12 mouse cellular contexts compared by ENCODE assay signal in the genomic region with DNA sequence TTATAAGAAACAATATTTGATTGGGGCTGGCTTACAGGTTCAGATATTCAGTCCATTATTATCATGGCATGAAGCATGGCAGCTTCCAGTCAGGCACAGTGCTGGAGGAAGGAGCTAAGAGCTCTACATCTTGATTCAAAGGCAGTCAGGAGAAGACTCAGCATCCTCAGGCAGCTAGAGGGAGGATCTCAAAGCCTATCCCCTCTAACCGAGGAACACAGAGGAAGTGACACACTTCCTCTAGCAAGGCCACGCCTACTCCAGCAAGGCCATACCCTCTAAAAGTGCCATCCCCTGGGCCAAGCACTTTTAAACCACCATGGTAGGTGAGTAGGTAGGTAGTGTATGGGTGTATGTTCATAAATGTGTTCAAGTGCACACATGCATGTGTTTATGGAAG. TPM values are rescaled to one million over a fixed set of nuclear protein-coding genes. Genes with fewer than 3 reads are reported as not detected.
DNase-seq lines count a peak whose midpoint lies in the region; ATAC-seq and TF ChIP-seq lines count a peak whose summit lies in the region.
"Had no signal": no experiment of that assay in that cellular context is flagged by ENCODE, and none has a peak within 500 bp of the region (broad histone marks: within the 10 kb centered on the region; RNA-seq: fewer than 3 reads in every experiment).

No protein-coding gene starts in this region.

- no peak for ATAC-seq in lung, postnatal 0 days
- ATAC-seq: midbrain, embryonic 16.5 days had no signal

- no peaks in the 10 kb centered on the region for H3K27me3 ChIP-seq in lung, postnatal 0 days (replicated peaks; ENCODE audit: insufficient read depth, low read length)
- H3K27me3 ChIP-seq: heart, embryonic 12.5 days had no signal

- H3K9ac ChIP-seq in lung, postnatal 0 days (replicated peaks; ENCODE audit: low read depth) = no peak overlapping the region
- H3K9ac ChIP-seq: heart, embryonic 12.5 days had no signal

- H3K4me3 ChIP-seq in lung, postnatal 0 days (ENCODE audit: low read depth, low read length) = no peak overlapping the region
- H3K4me3 ChIP-seq: gastrocnemius, adult 2 months; heart, embryonic 12.5 days had no signal

- WGBS in lung, postnatal 0 days = 34% methylated on average over 2 of the region's 2 CpGs

- no peak overlapping the region for H3K27ac ChIP-seq in lung, postnatal 0 days (ENCODE audit: low read length)
- H3K27ac ChIP-seq: gastrocnemius, adult 2 months had no signal

- H3K4me2 ChIP-seq in lung, postnatal 0 days (replicated peaks; ENCODE audit: low read depth, low read length) = no peak overlapping the region
- H3K4me2 ChIP-seq: heart, embryonic 12.5 days had no signal

- peak; percentile 56 for DNase-seq in lung, postnatal 0 days (ENCODE audit: low spot score)
- DNase-seq in lung, postnatal 14 days = no peak
- DNase-seq in ES-CJ7 (ENCODE audit: low read depth, low spot score) = peak; percentile 38
- peak; percentile 81 for DNase-seq in induced T-regulatory cell, adult 2 months (ENCODE audit: low read depth)
- peak; percentile 72 for DNase-seq in thymus, postnatal 0 days (ENCODE audit: low spot score)
- no peak for DNase-seq in urinary bladder, postnatal 36 days (ENCODE audit: low spot score in 2 of 2)
- DNase-seq in gastrocnemius, adult 18-20 months (ENCODE audit: low spot score) = no peak
- DNase-seq in gastrocnemius, adult 8-10 months (ENCODE audit: low spot score in 2 of 2) = no peak
- DNase-seq: gastrocnemius, adult 2 months; right cerebral cortex, postnatal 4 days had no signal

- H3K9me3 ChIP-seq in lung, postnatal 0 days (ENCODE audit: low read length) = no peaks in the 10 kb centered on the region
- H3K9me3 ChIP-seq: heart, embryonic 12.5 days had no signal

- TF ChIP-seq EP300 in lung, postnatal 0 days (IDR thresholded peaks at IDR 0.05) = no peak

- 0 out of 2 replicates have a peak, but pooled peaks have one; percentile 1 for TF ChIP-seq CTCF in lung, postnatal 0 days (IDR thresholded peaks at IDR 0.05)

- 0 out of 2 replicates have a peak, but pooled peaks cover 5% of the 10 kb centered on the region for H3K4me1 ChIP-seq in lung, postnatal 0 days (ENCODE audit: insufficient read depth, low read depth, low read length)

- H3K36me3 ChIP-seq in lung, postnatal 0 days (ENCODE audit: insufficient read depth, low read length) = peaks cover 5% of the 10 kb centered on the region; the same call in 1 of the 2 replicates

RNA-seq across cellular contexts. Expression of a gene that starts 3.8 kb away (rescaled TPM):
- 11.7 and 12.4 TPM in 2 replicates for polyA plus RNA-seq in lung, postnatal 0 days (2015; fragmentation: Nextera tagmentation; extraction: Ambion mirVana)
- 14.1 and 14.3 TPM in 2 replicates for polyA plus RNA-seq in thymus, postnatal 0 days (2015; fragmentation: Nextera tagmentation; extraction: Ambion mirVana)
- total RNA-seq in gastrocnemius, adult 18-20 months (2021) = 1 to 10 TPM; 5.6 to 5.8 TPM
- 1 to 10 TPM; 4.3 to 7.6 (median 5.2) TPM for total RNA-seq in gastrocnemius, adult 8-10 months (2022)

RNA-seq across cellular contexts. Expression of a gene that starts 13.2 kb away (rescaled TPM):
- polyA plus RNA-seq in lung, postnatal 0 days (2015; fragmentation: Nextera tagmentation; extraction: Ambion mirVana) = 110 and 129 TPM in 2 replicates
- polyA plus RNA-seq in thymus, postnatal 0 days (2015; fragmentation: Nextera tagmentation; extraction: Ambion mirVana) = 10.9 and 12.7 TPM in 2 replicates
- 10 to 100 TPM; 39.0 to 42.9 TPM for total RNA-seq in gastrocnemius, adult 18-20 months (2021)
- total RNA-seq in gastrocnemius, adult 8-10 months (2022) = 10 to 100 TPM; 37.4 to 43.2 (median 40.5) TPM

RNA-seq across cellular contexts. Expression of a gene that starts 23.6 kb away (rescaled TPM):
- 8.2 and 9.2 TPM in 2 replicates for polyA plus RNA-seq in lung, postnatal 0 days (2015; fragmentation: Nextera tagmentation; extraction: Ambion mirVana)
- 19.8 and 20.5 TPM in 2 replicates for polyA plus RNA-seq in thymus, postnatal 0 days (2015; fragmentation: Nextera tagmentation; extraction: Ambion mirVana)
- total RNA-seq in gastrocnemius, adult 18-20 months (2021) = 1 to 10 TPM; 9.7 to 9.8 TPM
- total RNA-seq in gastrocnemius, adult 8-10 months (2022) = 10 to 100 TPM in 1 of 4 experiments, 1 to 10 TPM in 3; 8.0 to 11.1 (median 9.5) TPM

RNA-seq across cellular contexts. Expression of a gene that starts 47.1 kb away (rescaled TPM):
- 33.2 and 36.7 TPM in 2 replicates for polyA plus RNA-seq in lung, postnatal 0 days (2015; fragmentation: Nextera tagmentation; extraction: Ambion mirVana)
- polyA plus RNA-seq in thymus, postnatal 0 days (2015; fragmentation: Nextera tagmentation; extraction: Ambion mirVana) = 37.5 and 39.5 TPM in 2 replicates
- 10 to 100 TPM; 14.6 to 15.3 TPM for total RNA-seq in gastrocnemius, adult 18-20 months (2021)
- total RNA-seq in gastrocnemius, adult 8-10 months (2022) = 10 to 100 TPM; 11.6 to 17.1 (median 14.0) TPM

RNA-seq across cellular contexts. Expression of a gene that starts 47.4 kb away (rescaled TPM):
- polyA plus RNA-seq in lung, postnatal 0 days (2015; fragmentation: Nextera tagmentation; extraction: Ambion mirVana) = 349 and 358 TPM in 2 replicates
- 528 and 562 TPM in 2 replicates for polyA plus RNA-seq in thymus, postnatal 0 days (2015; fragmentation: Nextera tagmentation; extraction: Ambion mirVana)
- total RNA-seq in gastrocnemius, adult 18-20 months (2021) = 10 to 100 TPM; 50.8 to 52.6 TPM
- total RNA-seq in gastrocnemius, adult 8-10 months (2022) = 10 to 100 TPM; 50.8 to 57.8 (median 55.8) TPM

Comparison
In these comparisons a context has a peak if more than half of its experiments do, and no peak if none do; other contexts are left out.
1. DNase-seq: peak in lung, postnatal 0 days (single experiment), ES-CJ7 (single experiment), induced T-regulatory cell, adult 2 months (single experiment) and thymus, postnatal 0 days (single experiment); none in lung, postnatal 14 days (single experiment), urinary bladder, postnatal 36 days (0 of 2), gastrocnemius, adult 18-20 months (single experiment) and gastrocnemius, adult 8-10 months (0 of 2).